Mouse (Mus musculus) testis, adult 2 months (tissue): ENCODE measurements around the gene Lamb2.

Experiments used
- CTCF ChIP-seq: fragments of 200-500 bp; IDR thresholded peaks from 2 replicates; pipeline ENCODE4 v1.5.1; 2012; ENCODE audit warnings: low read depth, mild to moderate bottlenecking, inconsistent platforms, low read length, moderate library complexity; ENCODE audit not compliant: control insufficient read depth, insufficient read depth, insufficient replicate concordance
- POLR2A ChIP-seq: fragments of 200-500 bp; IDR thresholded peaks from 2 replicates; pipeline ENCODE4 v1.6.1; 2012; ENCODE audit warnings: low read depth, mild to moderate bottlenecking, inconsistent platforms, low read length, moderate library complexity; ENCODE audit not compliant: control insufficient read depth

GRCm38 (mm10) chr9:108488403-108488802 is 8.9 kb downstream of the Lamb2 start:
- TF ChIP-seq CTCF (no peak), POLR2A (no peak)
